Mouse (Mus musculus) heart, postnatal 0 days (tissue): ENCODE data around the gene Fryl.

Experiments
- CTCF ChIP-seq: IDR thresholded peaks from 2 replicates; pipeline ENCODE4 v1.5.1; 2016; ENCODE audit warnings: antibody characterized with exemption, control low read depth, low read depth
- EP300 ChIP-seq: IDR thresholded peaks from 2 replicates; pipeline ENCODE4 v1.6.1; 2016; ENCODE audit warnings: antibody characterized with exemption, low read depth

DNA sequence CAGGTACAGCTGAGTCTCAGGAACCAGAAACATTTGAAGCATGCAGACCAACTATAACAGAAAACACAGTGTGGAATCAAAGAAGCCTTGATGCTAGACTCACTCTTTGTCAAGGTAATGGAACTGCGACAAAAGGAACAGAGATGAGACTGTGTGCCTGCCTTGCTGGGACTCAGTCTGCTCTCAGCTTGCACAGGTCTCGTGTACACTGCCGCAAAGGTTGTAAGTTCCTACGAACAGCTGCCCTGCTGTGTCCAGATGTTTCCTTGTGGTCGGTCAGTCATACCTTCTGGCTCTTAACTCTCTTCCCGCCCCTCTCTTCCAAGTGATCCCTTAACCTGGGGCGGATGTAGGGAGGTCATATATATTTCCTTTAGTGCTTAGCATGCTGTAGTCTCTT is 67.8 kb downstream of the Fryl start:
- no peak for TF ChIP-seq CTCF
- no peak for TF ChIP-seq EP300
